In the genomic region with DNA sequence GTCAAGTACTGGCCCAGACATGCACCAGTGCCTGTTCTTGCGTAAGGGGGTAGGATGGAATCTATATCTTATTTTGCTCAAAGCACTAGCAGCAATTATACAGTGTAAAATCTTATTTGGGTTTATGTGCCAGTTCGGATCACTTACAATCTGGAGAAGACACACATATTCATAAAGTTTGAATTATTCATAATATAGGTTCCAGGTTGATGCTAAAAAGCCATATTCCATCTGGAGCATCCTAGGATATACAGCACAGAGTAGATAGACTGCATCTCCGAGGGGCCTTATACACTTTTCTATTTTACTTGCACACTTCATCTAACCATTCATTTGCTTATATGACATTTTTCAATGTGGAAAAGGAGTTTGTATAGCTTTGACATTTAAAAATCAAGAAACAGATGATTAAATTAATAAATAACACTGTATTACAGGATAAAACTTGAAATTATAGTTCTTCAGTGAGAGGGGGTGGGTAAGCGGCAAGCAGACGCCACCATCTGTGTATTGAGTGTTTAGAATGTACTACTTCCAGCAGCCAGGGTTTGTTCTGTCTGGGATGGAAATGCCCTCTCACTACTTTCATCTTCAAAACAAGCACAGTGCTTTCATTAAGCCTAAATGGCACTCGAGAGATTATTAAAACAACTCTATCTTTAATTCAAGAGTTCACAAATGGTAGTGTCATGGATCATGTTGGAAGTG, we compare ENCODE assay signal across 24 mouse cellular contexts. TPM values are rescaled to one million over a fixed set of nuclear protein-coding genes. Genes with fewer than 3 reads are reported as not detected.
DNase-seq lines count a peak whose midpoint lies in the region; ATAC-seq and TF ChIP-seq lines count a peak whose summit lies in the region.
"Had no signal": no experiment of that assay in that cellular context is flagged by ENCODE, and none has a peak within 500 bp of the region (broad histone marks: within the 10 kb centered on the region; RNA-seq: fewer than 3 reads in every experiment).

No protein-coding gene starts in this region.

- no peaks in the 10 kb centered on the region for H3K9me3 ChIP-seq in forebrain, embryonic 14.5 days (replicated peaks; ENCODE audit: control insufficient read depth, low read length)
- no peaks in the 10 kb centered on the region for H3K9me3 ChIP-seq in forebrain, embryonic 11.5 days (ENCODE audit: control insufficient read depth, low read length)
- H3K9me3 ChIP-seq in forebrain, postnatal 0 days (ENCODE audit: low read length): no peaks in the 10 kb centered on the region
- no peaks in the 10 kb centered on the region for H3K9me3 ChIP-seq in intestine, postnatal 0 days (ENCODE audit: control insufficient read depth)
- H3K9me3 ChIP-seq: embryonic facial prominence, embryonic 15.5 days; heart, embryonic 10.5 days; hindbrain, embryonic 12.5 days had no signal

- peak; percentile 36 for DNase-seq in forebrain, embryonic 14.5 days (ENCODE audit: low spot score)
- no peak for DNase-seq in forebrain, embryonic 11.5 days (ENCODE audit: low spot score)
- peak; percentile 28 to 44 for DNase-seq in layer of hippocampus, adult 18-20 months (ENCODE audit: low spot score in 2 of 2)
- no peak for DNase-seq in layer of hippocampus, adult 9-10 months (ENCODE audit: low spot score)
- DNase-seq in forebrain, postnatal 0 days: peak; percentile 32
- no peak for DNase-seq in lung, postnatal 14 days
- DNase-seq: adrenal gland, postnatal 25 days; cerebellum, adult 11 months; cerebellum, adult 8-10 months; cerebellum, postnatal 14 days; embryo, embryonic 11 days; gastrocnemius, postnatal 10 days; heart, adult 18-20 months; heart, postnatal 10 days; heart, postnatal 4 days had no signal

- no peak overlapping the region for H3K9ac ChIP-seq in forebrain, embryonic 14.5 days (ENCODE audit: low read length)
- H3K9ac ChIP-seq in forebrain, embryonic 11.5 days (ENCODE audit: low read length): no peak overlapping the region
- H3K9ac ChIP-seq in forebrain, postnatal 0 days: no peak overlapping the region
- H3K9ac ChIP-seq in intestine, postnatal 0 days (ENCODE audit: low read depth, low read length): no peak overlapping the region
- H3K9ac ChIP-seq: embryonic facial prominence, embryonic 15.5 days; hindbrain, embryonic 12.5 days had no signal

- no peak overlapping the region for H3K27ac ChIP-seq in forebrain, embryonic 14.5 days (ENCODE audit: low read depth, low read length)
- no peak overlapping the region for H3K27ac ChIP-seq in forebrain, embryonic 11.5 days (ENCODE audit: low read depth, low read length)
- H3K27ac ChIP-seq in forebrain, postnatal 0 days (ENCODE audit: low read depth, low read length): no peak overlapping the region
- no peak overlapping the region for H3K27ac ChIP-seq in intestine, postnatal 0 days (ENCODE audit: low read depth, low read length)
- H3K27ac ChIP-seq: embryonic facial prominence, embryonic 15.5 days; heart, embryonic 10.5 days; hindbrain, embryonic 12.5 days had no signal

- TF ChIP-seq CTCF in forebrain, postnatal 0 days (IDR thresholded peaks at IDR 0.05; ENCODE audit: low read depth): no peak
- TF ChIP-seq CTCF in intestine, postnatal 0 days (IDR thresholded peaks at IDR 0.05; ENCODE audit: low read depth): no peak

- ATAC-seq in forebrain, embryonic 14.5 days: peak; percentile 71; the same call in 1 of the 2 replicates
- ATAC-seq in forebrain, embryonic 11.5 days (replicated peaks; ENCODE audit: low FRiP score): no peak
- ATAC-seq in forebrain, postnatal 0 days: peak; percentile 87
- no peak for ATAC-seq in intestine, postnatal 0 days
- ATAC-seq: hindbrain, embryonic 16.5 days; inflammation-experienced regulatory T-cells, adult 6 months had no signal

- no peak overlapping the region for H3K4me3 ChIP-seq in forebrain, embryonic 14.5 days (ENCODE audit: low read depth, low read length)
- H3K4me3 ChIP-seq in forebrain, embryonic 11.5 days (ENCODE audit: low read depth, low read length): no peak overlapping the region
- H3K4me3 ChIP-seq in forebrain, postnatal 0 days (ENCODE audit: low read depth, low read length): no peak overlapping the region
- no peak overlapping the region for H3K4me3 ChIP-seq in intestine, postnatal 0 days (ENCODE audit: low read depth, low read length)
- H3K4me3 ChIP-seq: embryonic facial prominence, embryonic 15.5 days; erythroblast, embryonic 14.5 days; heart, embryonic 10.5 days; hindbrain, embryonic 12.5 days had no signal

- H3K4me2 ChIP-seq in forebrain, embryonic 14.5 days (ENCODE audit: low read length): no peak overlapping the region
- no peak overlapping the region for H3K4me2 ChIP-seq in forebrain, embryonic 11.5 days (ENCODE audit: low read depth, low read length, severe bottlenecking)
- H3K4me2 ChIP-seq in forebrain, postnatal 0 days (ENCODE audit: low read depth): no peak overlapping the region
- no peak overlapping the region for H3K4me2 ChIP-seq in intestine, postnatal 0 days (replicated peaks; ENCODE audit: low read depth)
- H3K4me2 ChIP-seq: embryonic facial prominence, embryonic 15.5 days; hindbrain, embryonic 12.5 days had no signal

- H3K36me3 ChIP-seq in forebrain, embryonic 14.5 days (ENCODE audit: control insufficient read depth, insufficient read depth, low read length): no peaks in the 10 kb centered on the region
- no peaks in the 10 kb centered on the region for H3K36me3 ChIP-seq in forebrain, embryonic 11.5 days (ENCODE audit: control insufficient read depth, insufficient read depth, low read length)
- no peaks in the 10 kb centered on the region for H3K36me3 ChIP-seq in forebrain, postnatal 0 days (ENCODE audit: insufficient read depth)
- H3K36me3 ChIP-seq in intestine, postnatal 0 days (ENCODE audit: control insufficient read depth, insufficient read depth): no peaks in the 10 kb centered on the region
- H3K36me3 ChIP-seq: embryonic facial prominence, embryonic 15.5 days; heart, embryonic 10.5 days; hindbrain, embryonic 12.5 days had no signal

- WGBS in forebrain, embryonic 14.5 days: 78% methylated on average over 6 of the region's 6 CpGs
- WGBS in forebrain, embryonic 11.5 days: 88% methylated on average over 6 of the region's 6 CpGs
- WGBS in forebrain, postnatal 0 days: 48% methylated on average over 6 of the region's 6 CpGs
- 82% methylated on average over 6 of the region's 6 CpGs for WGBS in intestine, postnatal 0 days

- no peaks in the 10 kb centered on the region for H3K4me1 ChIP-seq in forebrain, embryonic 14.5 days (ENCODE audit: control insufficient read depth, insufficient read depth, low read length)
- H3K4me1 ChIP-seq in forebrain, embryonic 11.5 days (replicated peaks; ENCODE audit: control insufficient read depth, insufficient read depth, low read length): no peaks in the 10 kb centered on the region
- H3K4me1 ChIP-seq in forebrain, postnatal 0 days (ENCODE audit: insufficient read depth): no peaks in the 10 kb centered on the region
- no peaks in the 10 kb centered on the region for H3K4me1 ChIP-seq in intestine, postnatal 0 days (replicated peaks; ENCODE audit: control insufficient read depth, insufficient read depth, low read length)
- H3K4me1 ChIP-seq: embryonic facial prominence, embryonic 15.5 days; heart, embryonic 10.5 days; hindbrain, embryonic 12.5 days had no signal

- no peaks in the 10 kb centered on the region for H3K27me3 ChIP-seq in forebrain, embryonic 14.5 days (replicated peaks; ENCODE audit: control insufficient read depth, insufficient read depth, low read length)
- H3K27me3 ChIP-seq in forebrain, embryonic 11.5 days (ENCODE audit: control insufficient read depth, insufficient read depth, low read length): no peaks in the 10 kb centered on the region
- H3K27me3 ChIP-seq in forebrain, postnatal 0 days (ENCODE audit: insufficient read depth, low read length): no peaks in the 10 kb centered on the region
- no peaks in the 10 kb centered on the region for H3K27me3 ChIP-seq in intestine, postnatal 0 days (replicated peaks; ENCODE audit: control insufficient read depth, insufficient read depth, low read length)
- H3K27me3 ChIP-seq: embryonic facial prominence, embryonic 15.5 days; hindbrain, embryonic 12.5 days had no signal

RNA-seq across cellular contexts. Expression of a gene that starts 25.4 kb away (rescaled TPM):
- polyA plus RNA-seq in forebrain, embryonic 14.5 days (2014; fragmentation: Nextera tagmentation; extraction: Ambion mirVana): 5.9 and 6.1 TPM in 2 replicates
- polyA plus RNA-seq in forebrain, embryonic 11.5 days (2014; fragmentation: Nextera tagmentation; extraction: Ambion mirVana): 0.51 and 0.73 TPM in 2 replicates
- 10 to 100 TPM; 20.1 to 24.4 TPM for total RNA-seq in layer of hippocampus, adult 18-20 months (2021)
- 10.5 and 14.7 TPM in 2 replicates for total RNA-seq in forebrain, postnatal 0 days (2014; rRNA removed)
- polyA plus RNA-seq in forebrain, postnatal 0 days (2015; fragmentation: Nextera tagmentation; extraction: Ambion mirVana): 8.7 and 12.9 TPM in 2 replicates
- 1.4 and 1.6 TPM in 2 replicates for polyA plus RNA-seq in intestine, postnatal 0 days (2015; fragmentation: Nextera tagmentation; extraction: Ambion mirVana)
- total RNA-seq: common myeloid progenitor, adult 5-6 weeks; gastrocnemius, postnatal 10 days; heart, adult 18-20 months; heart, postnatal 10 days; MEL had no signal
- polyA plus RNA-seq: erythroblast, embryonic 14.5 days; inflammation-experienced regulatory T-cells, adult 6 months had no signal

Comparison
In these comparisons a context has a peak if more than half of its experiments do, and no peak if none do; other contexts are left out.
1. ATAC-seq: peak in forebrain, embryonic 14.5 days (single experiment) and forebrain, postnatal 0 days (single experiment); none in forebrain, embryonic 11.5 days (single experiment) and intestine, postnatal 0 days (single experiment).
2. DNase-seq: peak in forebrain, embryonic 14.5 days (single experiment), layer of hippocampus, adult 18-20 months (2 of 2) and forebrain, postnatal 0 days (single experiment); none in forebrain, embryonic 11.5 days (single experiment), layer of hippocampus, adult 9-10 months (single experiment) and lung, postnatal 14 days (single experiment).